Mouse (Mus musculus) stomach, embryonic 15.5 days (tissue): ENCODE measurements around the gene BC055324. TPM values are rescaled to one million over a fixed set of nuclear protein-coding genes. Genes with fewer than 3 reads are reported as not detected.

ENCODE experiments used
- ATAC-seq: fragments of 200-750 bp; cut with Nextera tagmentation; 2 replicates; pipeline ENCODE4 v1.8.0; 2017; ENCODE audit warnings: low read depth, moderate number of reproducible peaks, moderate TSS enrichment; ENCODE audit not compliant: insufficient read depth, low FRiP score
- H3K27ac ChIP-seq: fragments of 300-500 bp; sonication (generic); 2 replicates; pipeline ENCODE4 v1.5.1; 2015; ENCODE audit warnings: mild to moderate bottlenecking, inconsistent platforms
- H3K27me3 ChIP-seq: fragments of 300-500 bp; sonication (generic); replicated peaks from 2 replicates; pipeline ENCODE4 v1.6.1; 2015; ENCODE audit warnings: inconsistent platforms
- H3K36me3 ChIP-seq: fragments of 300-500 bp; sonication (generic); 2 replicates; pipeline ENCODE4 v1.6.1; 2015; ENCODE audit warnings: inconsistent platforms
- H3K4me1 ChIP-seq: fragments of 300-500 bp; sonication (generic); 2 replicates; pipeline ENCODE4 v1.6.1; 2015; ENCODE audit warnings: inconsistent platforms
- H3K4me2 ChIP-seq: fragments of 300-500 bp; sonication (generic); 2 replicates; pipeline ENCODE4 v1.6.1; 2015; ENCODE audit warnings: mild to moderate bottlenecking, inconsistent platforms
- H3K4me3 ChIP-seq: fragments of 300-500 bp; sonication (generic); replicated peaks from 2 replicates; pipeline ENCODE4 v1.5.1; 2015; ENCODE audit warnings: inconsistent platforms
- H3K9ac ChIP-seq: fragments of 300-500 bp; sonication (generic); 2 replicates; pipeline ENCODE4 v1.6.1; 2015; ENCODE audit warnings: inconsistent platforms
- H3K9me3 ChIP-seq: fragments of 300-500 bp; sonication (generic); 2 replicates; pipeline ENCODE4 v1.6.1; 2016; ENCODE audit warnings: inconsistent platforms
- WGBS: fragments of 180-500 bp; shearing (Covaris S2); methylation state at CpG from one replicate; pipeline ENCODE4 v1.1.7; 2015; 5-methylcytosine and 5-hydroxymethylcytosine counted together
- polyA plus RNA-seq: library from polyadenylated mRNA; unstranded; fragments of >200 nt; fragmentation: Nextera tagmentation; extraction: Ambion mirVana; gene quantifications from 2 replicates; pipeline ENCODE4 v1.2.1, GENCODE M21; 2015

Gene BC055324
- polyA plus RNA-seq, 1 experiment from 2014 or later = 15.6 TPM

- no peak for ATAC-seq
- H3K4me1 ChIP-seq = no peaks in the 10 kb centered on the region
- no peak overlapping the region for H3K4me3 ChIP-seq
- H3K27me3 ChIP-seq = no peaks in the 10 kb centered on the region
- H3K9ac ChIP-seq = no peak overlapping the region
- no peak overlapping the region for H3K4me2 ChIP-seq
- no peaks in the 10 kb centered on the region for H3K9me3 ChIP-seq
- no peak overlapping the region for H3K27ac ChIP-seq
- WGBS = 78% methylated on average over 3 of the region's 3 CpGs
- no peaks in the 10 kb centered on the region for H3K36me3 ChIP-seq
Measured at GRCm38 (mm10) chr1:164004311-164004710, 9.7 kb upstream of the BC055324 start.

GRCm38 (mm10) chr1:164001831-164002452, 7.3 kb upstream of the BC055324 start:
- H3K9me3 ChIP-seq = no peaks in the 10 kb centered on the region
- no peak overlapping the region for H3K4me2 ChIP-seq
- no peak overlapping the region for H3K4me3 ChIP-seq
- H3K36me3 ChIP-seq = no peaks in the 10 kb centered on the region
- H3K27ac ChIP-seq = no peak overlapping the region
- ATAC-seq = no peak
- 64% methylated on average over 6 of the region's 6 CpGs for WGBS
- no peaks in the 10 kb centered on the region for H3K4me1 ChIP-seq
- H3K27me3 ChIP-seq = no peaks in the 10 kb centered on the region
- no peak overlapping the region for H3K9ac ChIP-seq

- H3K9me3 ChIP-seq = no peaks in the 10 kb centered on the region
- peak overlapping the region; percentile 61 for H3K4me2 ChIP-seq
- H3K27me3 ChIP-seq = no peaks in the 10 kb centered on the region
- peak overlapping the region; percentile 44; the same call in 1 of the 2 replicates for H3K9ac ChIP-seq
- no peak overlapping the region for H3K27ac ChIP-seq
- no peaks in the 10 kb centered on the region for H3K36me3 ChIP-seq
- H3K4me1 ChIP-seq = no peaks in the 10 kb centered on the region
- no peak for ATAC-seq
- 73% methylated on average over 2 of the region's 2 CpGs for WGBS
- peak overlapping the region; percentile 89 for H3K4me3 ChIP-seq
Measured at GRCm38 (mm10) chr1:163995609-163995913, 965 bp upstream of the BC055324 start.

- Histone ChIP-seq H3K27ac (0 out of 2 replicates have a peak overlapping the region, but pooled peaks have one; percentile 54), H3K36me3 (no peaks in the 10 kb centered on the region), H3K4me3 (peak overlapping the region; percentile 89), H3K9me3 (no peaks in the 10 kb centered on the region), H3K27me3 (no peaks in the 10 kb centered on the region), H3K9ac (peak overlapping the region; percentile 80), H3K4me2 (peak overlapping the region; percentile 61), H3K4me1 (no peaks in the 10 kb centered on the region)
- 1% methylated on average over 38 of the region's 38 CpGs for WGBS
- peak; percentile 74 for ATAC-seq
Measured at GRCm38 (mm10) chr1:163994173-163994720, 349 bp downstream of the BC055324 start.

GRCm38 (mm10) chr1:163992371-163992770, 2.2 kb downstream of the BC055324 start:
- Histone ChIP-seq H3K9me3 (no peaks in the 10 kb centered on the region), H3K4me2 (no peak overlapping the region), H3K9ac (no peak overlapping the region), H3K27me3 (no peaks in the 10 kb centered on the region), H3K4me1 (no peaks in the 10 kb centered on the region), H3K4me3 (no peak overlapping the region), H3K36me3 (no peaks in the 10 kb centered on the region), H3K27ac (no peak overlapping the region)
- no peak for ATAC-seq
- 77% methylated on average over 4 of the region's 4 CpGs for WGBS

- Histone ChIP-seq H3K27me3 (no peaks in the 10 kb centered on the region), H3K4me3 (no peak overlapping the region), H3K4me2 (no peak overlapping the region), H3K36me3 (0 out of 2 replicates have a peak, but pooled peaks cover 2% of the 10 kb centered on the region), H3K9me3 (no peaks in the 10 kb centered on the region), H3K27ac (no peak overlapping the region), H3K9ac (no peak overlapping the region), H3K4me1 (no peaks in the 10 kb centered on the region)
- WGBS = 84% methylated on average over 1 of the region's 1 CpGs
- no peak for ATAC-seq
Measured at GRCm38 (mm10) chr1:163976515-163976914, 18.1 kb downstream of the BC055324 start.

- no peak overlapping the region for H3K4me3 ChIP-seq
- H3K36me3 ChIP-seq = 0 out of 2 replicates have a peak, but pooled peaks cover 2% of the 10 kb centered on the region
- H3K4me2 ChIP-seq = no peak overlapping the region
- 90% methylated on average over 2 of the region's 2 CpGs for WGBS
- no peaks in the 10 kb centered on the region for H3K4me1 ChIP-seq
- H3K9me3 ChIP-seq = no peaks in the 10 kb centered on the region
- ATAC-seq = no peak
- no peaks in the 10 kb centered on the region for H3K27me3 ChIP-seq
- no peak overlapping the region for H3K27ac ChIP-seq
- H3K9ac ChIP-seq = no peak overlapping the region
Measured at GRCm38 (mm10) chr1:163975088-163975487, 19.5 kb downstream of the BC055324 start.

GRCm38 (mm10) chr1:163974471-163974870, 20.1 kb downstream of the BC055324 start:
- H3K4me3 ChIP-seq = no peak overlapping the region
- H3K27me3 ChIP-seq = no peaks in the 10 kb centered on the region
- ATAC-seq = no peak
- no peaks in the 10 kb centered on the region for H3K9me3 ChIP-seq
- H3K36me3 ChIP-seq = 0 out of 2 replicates have a peak, but pooled peaks cover 2% of the 10 kb centered on the region
- H3K27ac ChIP-seq = no peak overlapping the region
- 62% methylated on average over 1 of the region's 1 CpGs for WGBS
- no peaks in the 10 kb centered on the region for H3K4me1 ChIP-seq
- H3K9ac ChIP-seq = no peak overlapping the region
- H3K4me2 ChIP-seq = no peak overlapping the region

- WGBS = 85% methylated on average over 10 of the region's 10 CpGs
- no peak overlapping the region for H3K4me2 ChIP-seq
- H3K9me3 ChIP-seq = no peaks in the 10 kb centered on the region
- H3K4me3 ChIP-seq = no peak overlapping the region
- H3K27ac ChIP-seq = no peak overlapping the region
- ATAC-seq = no peak
- H3K9ac ChIP-seq = no peak overlapping the region
- no peaks in the 10 kb centered on the region for H3K27me3 ChIP-seq
- no peaks in the 10 kb centered on the region for H3K4me1 ChIP-seq
- H3K36me3 ChIP-seq = peaks cover 6% of the 10 kb centered on the region; the same call in 1 of the 2 replicates
Measured at GRCm38 (mm10) chr1:163964008-163964689, 30.4 kb downstream of the BC055324 start.

GRCm38 (mm10) chr1:163958036-163958435, 36.6 kb downstream of the BC055324 start:
- no peaks in the 10 kb centered on the region for H3K27me3 ChIP-seq
- H3K4me3 ChIP-seq = no peak overlapping the region
- no peak overlapping the region for H3K9ac ChIP-seq
- no peaks in the 10 kb centered on the region for H3K4me1 ChIP-seq
- H3K9me3 ChIP-seq = no peaks in the 10 kb centered on the region
- peaks cover 11% of the 10 kb centered on the region for H3K36me3 ChIP-seq
- H3K27ac ChIP-seq = no peak overlapping the region
- 80% methylated on average over 3 of the region's 3 CpGs for whole genome bisulfite sequencing
- no peak overlapping the region for H3K4me2 ChIP-seq
- no peak for ATAC-seq

- H3K27ac ChIP-seq = no peak overlapping the region
- peaks cover 30% of the 10 kb centered on the region for H3K36me3 ChIP-seq
- 97% methylated on average over 2 of the region's 2 CpGs for WGBS
Measured at GRCm38 (mm10) chr1:163953396-163953795, 41.2 kb downstream of the BC055324 start.

GRCm38 (mm10) chr1:163942056-163942455, 52.5 kb downstream of the BC055324 start:
- Histone ChIP-seq H3K9me3 (no peaks in the 10 kb centered on the region), H3K4me3 (no peak overlapping the region), H3K36me3 (peaks cover 41% of the 10 kb centered on the region), H3K4me1 (no peaks in the 10 kb centered on the region), H3K27me3 (no peaks in the 10 kb centered on the region), H3K9ac (no peak overlapping the region), H3K4me2 (no peak overlapping the region), H3K27ac (no peak overlapping the region)
- WGBS = 59% methylated on average over 6 of the region's 6 CpGs
- no peak for ATAC-seq

More at GRCm38 (mm10) chr1:163953396-163953795, 41.2 kb downstream of the BC055324 start:
- Histone ChIP-seq H3K9ac (no peak overlapping the region), H3K4me1 (no peaks in the 10 kb centered on the region), H3K9me3 (no peaks in the 10 kb centered on the region), H3K27me3 (no peaks in the 10 kb centered on the region), H3K4me3 (no peak overlapping the region), H3K4me2 (no peak overlapping the region)
- ATAC-seq = no peak
